Mouse (Mus musculus) myocyte (in vitro differentiated cells): ENCODE data around the gene Gprc5d.

ENCODE experiments used
- MAX ChIP-seq: IDR thresholded peaks from one replicate; pipeline ENCODE4 v1.6.1; 2011; ENCODE audit warnings: low read depth, mild to moderate bottlenecking, control low read depth
- MYOD1 ChIP-seq, 3 experiments: IDR thresholded peaks; one replicate each; pipeline ENCODE4 v1.6.1; 2011; ENCODE audit warnings: control low read depth in 2 of 3, low read depth in 2 of 3, mild to moderate bottlenecking in 2 of 3, moderate library complexity in 1 of 3; ENCODE audit not compliant: insufficient read length in 2 of 3, control insufficient read depth in 1 of 3
- MYOG ChIP-seq, 3 experiments: IDR thresholded peaks; one replicate each; pipeline ENCODE4 v1.6.1; 2011; ENCODE audit warnings: control low read depth in 2 of 3, low read depth in 2 of 3, mild to moderate bottlenecking in 2 of 3; ENCODE audit not compliant: insufficient read length in 2 of 3, control insufficient read depth in 1 of 3, insufficient read depth in 1 of 3
- POLR2A ChIP-seq: IDR thresholded peaks from one replicate; pipeline ENCODE4 v1.6.1; 2011; ENCODE audit warnings: low read depth, mild to moderate bottlenecking, control low read depth, moderate library complexity; ENCODE audit not compliant: insufficient read length
- REST ChIP-seq: IDR thresholded peaks from one replicate; pipeline ENCODE4 v1.6.1; 2011; ENCODE audit warnings: mild to moderate bottlenecking, control low read depth, moderate library complexity; ENCODE audit not compliant: insufficient read depth, insufficient read length
- TCF12 ChIP-seq: IDR thresholded peaks from one replicate; pipeline ENCODE4 v1.6.1; 2011; ENCODE audit warnings: mild to moderate bottlenecking, control low read depth; ENCODE audit not compliant: poor library complexity, insufficient read depth, severe bottlenecking
- USF1 ChIP-seq: IDR thresholded peaks from one replicate; pipeline ENCODE4 v1.6.1; 2011; ENCODE audit warnings: low read depth, mild to moderate bottlenecking, control low read depth, moderate library complexity

GRCm38 (mm10) chr6:135070347-135070746 lies 47.7 kb downstream of the Gprc5d start:
- TF ChIP-seq MYOG (IDR thresholded peaks at IDR 0.05; ENCODE audit: control insufficient read depth in 1 of 3, insufficient read depth in 1 of 3, insufficient read length in 2 of 3, low read depth in 2 of 3) (no peak), POLR2A (no peak), TCF12 (no peak), REST (no peak), MAX (no peak), MYOD1 (IDR thresholded peaks at IDR 0.05; ENCODE audit: control insufficient read depth in 1 of 3, insufficient read length in 2 of 3, low read depth in 2 of 3) (no peak), USF1 (no peak)
